Comparison of ENCODE assay signal across 8 mouse cellular contexts in the genomic region with DNA sequence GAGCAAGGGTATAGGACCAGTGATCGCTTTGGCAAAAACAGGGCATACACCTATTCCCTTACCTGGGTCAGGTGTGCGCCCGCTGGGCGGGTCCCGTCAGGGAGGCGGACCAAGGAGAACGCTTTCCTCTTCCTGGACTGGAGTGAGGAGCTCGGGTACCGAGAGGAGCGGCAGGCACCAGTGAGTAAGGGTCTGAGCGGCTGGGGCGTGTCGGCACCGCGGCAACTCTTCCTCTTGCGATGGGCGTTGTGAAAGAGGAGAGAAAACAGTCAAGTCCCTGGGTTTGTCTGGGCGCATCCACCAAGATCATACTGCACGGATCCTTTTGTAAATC. TPM values are rescaled to one million over a fixed set of nuclear protein-coding genes. Genes with fewer than 3 reads are reported as not detected.
DNase-seq lines count a peak whose midpoint lies in the region; ATAC-seq and TF ChIP-seq lines count a peak whose summit lies in the region.

No protein-coding gene starts in this region.

- no peaks in the 10 kb centered on the region for H3K9me3 ChIP-seq in ES-Bruce4 (replicated peaks; ENCODE audit: control insufficient read depth, insufficient read depth, low read length, poor library complexity, severe bottlenecking)
- H3K9me3 ChIP-seq in erythroblast, embryonic 14.5 days (ENCODE audit: control insufficient read depth, low read length): no peaks in the 10 kb centered on the region
- H3K9me3 ChIP-seq in lung, embryonic 15.5 days: no peaks in the 10 kb centered on the region

- peak overlapping the region; percentile 84 for H3K4me3 ChIP-seq in ES-Bruce4 (ENCODE audit: low read depth, low read length)
- H3K4me3 ChIP-seq in erythroblast, embryonic 14.5 days (replicated peaks): peak overlapping the region; percentile 100
- H3K4me3 ChIP-seq in lung, embryonic 15.5 days: peak overlapping the region; percentile 73

- no peak for TF ChIP-seq CTCF in ES-Bruce4 (IDR thresholded peaks at IDR 0.05; ENCODE audit: low read depth, low read length)

- peak overlapping the region; percentile 39 for H3K9ac ChIP-seq in ES-Bruce4 (ENCODE audit: low read depth, poor library complexity, severe bottlenecking)
- peak overlapping the region; percentile 80 for H3K9ac ChIP-seq in lung, embryonic 15.5 days

- no peaks in the 10 kb centered on the region for H3K27me3 ChIP-seq in ES-Bruce4 (ENCODE audit: control insufficient read depth, insufficient read depth, low read length, poor library complexity, severe bottlenecking)
- peaks cover 9% of the 10 kb centered on the region for H3K27me3 ChIP-seq in erythroblast, embryonic 14.5 days (ENCODE audit: control insufficient read depth)
- no peaks in the 10 kb centered on the region for H3K27me3 ChIP-seq in lung, embryonic 15.5 days

- H3K4me2 ChIP-seq in lung, embryonic 15.5 days: peak overlapping the region; percentile 74

- peak; percentile 21 for DNase-seq in adrenal gland, postnatal 25 days
- peak; percentile 39 for DNase-seq in layer of hippocampus, adult 11-12 months (ENCODE audit: low spot score)
- DNase-seq in ovary, postnatal 14 days (ENCODE audit: low spot score): peak; percentile 40
- peak; percentile 58 for DNase-seq in thymus, postnatal 4 days

- no peak for TF ChIP-seq EP300 in ES-Bruce4 (IDR thresholded peaks at IDR 0.05; ENCODE audit: insufficient read depth, low read depth, low read length)

- under 1% methylated on average over 19 of the region's 19 CpGs for WGBS in lung, embryonic 15.5 days

- H3K36me3 ChIP-seq in ES-Bruce4 (ENCODE audit: control insufficient read depth, insufficient read depth, low read length, poor library complexity, severe bottlenecking): no peaks in the 10 kb centered on the region
- peaks cover 55% of the 10 kb centered on the region for H3K36me3 ChIP-seq in erythroblast, embryonic 14.5 days (ENCODE audit: control insufficient read depth)
- H3K36me3 ChIP-seq in lung, embryonic 15.5 days: no peaks in the 10 kb centered on the region

- TF ChIP-seq POLR2A in ES-Bruce4 (IDR thresholded peaks at IDR 0.05; ENCODE audit: insufficient read depth, low read length): no peak

- peak; percentile 49 to 70 for ATAC-seq in hematopoietic stem cell, adult 5-6 weeks (replicated peaks in 1 of 2; ENCODE audit: insufficient read depth in 1 of 2, low FRiP score in 2 of 2, low TSS enrichment in 1 of 2, low read depth in 1 of 2, poor library complexity in 2 of 2, severe bottlenecking in 2 of 2)
- peak; percentile 81 for ATAC-seq in lung, embryonic 15.5 days (ENCODE audit: borderline replicate concordance, extremely low read depth, low FRiP score, low TSS enrichment)

- no peak overlapping the region for H3K27ac ChIP-seq in ES-Bruce4 (ENCODE audit: insufficient read depth, low read length)
- 0 out of 2 replicates have a peak overlapping the region, but pooled peaks have one; percentile 11 for H3K27ac ChIP-seq in lung, embryonic 15.5 days

- H3K4me1 ChIP-seq in ES-Bruce4 (ENCODE audit: control insufficient read depth, insufficient read depth, low read length): no peaks in the 10 kb centered on the region
- H3K4me1 ChIP-seq in erythroblast, embryonic 14.5 days (ENCODE audit: control insufficient read depth): peaks cover 64% of the 10 kb centered on the region
- H3K4me1 ChIP-seq in lung, embryonic 15.5 days: peaks cover 15% of the 10 kb centered on the region

RNA-seq across cellular contexts. Expression of a gene that starts 0.5 kb away (rescaled TPM):
- polyA plus RNA-seq in ES-Bruce4 (2011; ENCODE audit: insufficient read depth, insufficient read length, low read depth, missing spikeins): 11.3 and 13.2 TPM in 2 replicates
- total RNA-seq in adrenal gland, postnatal 25 days (2021): 2.9 and 3.0 TPM in 2 replicates
- 4.8 and 5.1 TPM in 2 replicates for polyA plus RNA-seq in erythroblast, embryonic 14.5 days (2012)
- 2.4 and 2.6 TPM in 2 replicates for total RNA-seq in hematopoietic stem cell, adult 5-6 weeks (2017)
- polyA plus RNA-seq in lung, embryonic 15.5 days (2015; fragmentation: Nextera tagmentation; extraction: Ambion mirVana): 13.3 and 14.7 TPM in 2 replicates

RNA-seq across cellular contexts. Expression of a gene that starts 0.6 kb away (rescaled TPM):
- 105 and 121 TPM in 2 replicates for polyA plus RNA-seq in ES-Bruce4 (2011; ENCODE audit: insufficient read depth, insufficient read length, low read depth, missing spikeins)
- total RNA-seq in adrenal gland, postnatal 25 days (2021): 50.2 and 66.6 TPM in 2 replicates
- polyA plus RNA-seq in erythroblast, embryonic 14.5 days (2012): 1.4 and 1.8 TPM in 2 replicates
- 76.4 and 82.5 TPM in 2 replicates for total RNA-seq in hematopoietic stem cell, adult 5-6 weeks (2017)
- polyA plus RNA-seq in lung, embryonic 15.5 days (2015; fragmentation: Nextera tagmentation; extraction: Ambion mirVana): 172 and 190 TPM in 2 replicates

RNA-seq across cellular contexts. Expression of a gene that starts 27.9 kb away (rescaled TPM):
- polyA plus RNA-seq in ES-Bruce4 (2011; ENCODE audit: insufficient read depth, insufficient read length, low read depth, missing spikeins): not detected in 2 replicates
- not detected in 2 replicates for total RNA-seq in adrenal gland, postnatal 25 days (2021)
- polyA plus RNA-seq in erythroblast, embryonic 14.5 days (2012): 0.02 TPM in 1 of 2 replicates, not detected in the other
- total RNA-seq in hematopoietic stem cell, adult 5-6 weeks (2017): not detected in 2 replicates
- polyA plus RNA-seq in lung, embryonic 15.5 days (2015; fragmentation: Nextera tagmentation; extraction: Ambion mirVana): 0.48 and 0.67 TPM in 2 replicates

Comparison
In these comparisons a context has a peak if more than half of its experiments do, and no peak if none do; other contexts are left out.
1. RNA of a gene that starts 0.6 kb away (polyA plus RNA-seq): 172 to 190 TPM in lung, embryonic 15.5 days and 105 to 121 TPM in ES-Bruce4; 1.4 to 1.8 TPM in erythroblast, embryonic 14.5 days; every median in the first group is over 10 times any median in the second.
2. Peak in every context shown above with its lines, with median percentiles within 50 percentile points of each other: H3K4me3 ChIP-seq and DNase-seq.